Mouse (Mus musculus): ENCODE results near the gene Rgs7. TPM values are rescaled to one million over a fixed set of nuclear protein-coding genes. Genes with fewer than 3 reads are reported as not detected.

Rgs7 gene
- polyA plus RNA-seq, 1 experiment from 2014 or later = 0.35 TPM

GRCm38 (mm10) chr1:175108270-175108860, 383.9 kb downstream of the Rgs7 start:
- Histone ChIP-seq H3K27ac (no peak overlapping the region), H3K9me3 (no peaks in the 10 kb centered on the region)
- 66% methylated on average over 1 of the region's 1 CpGs for WGBS

GRCm38 (mm10) chr1:175106315-175106714, 386.0 kb downstream of the Rgs7 start:
- Histone ChIP-seq H3K36me3 (no peaks in the 10 kb centered on the region), H3K27me3 (no peaks in the 10 kb centered on the region), H3K4me2 (no peak overlapping the region), H3K4me1 (no peaks in the 10 kb centered on the region), H3K4me3 (no peak overlapping the region), H3K9me3 (no peaks in the 10 kb centered on the region), H3K27ac (no peak overlapping the region), H3K9ac (no peak overlapping the region)
- 0% methylated on average over 1 of the region's 1 CpGs for WGBS
- no peak for ATAC-seq (ENCODE audit: borderline replicate concordance, extremely low read depth, low FRiP score, low TSS enrichment)

More at GRCm38 (mm10) chr1:175108270-175108860, 383.9 kb downstream of the Rgs7 start:
- no peak for ATAC-seq (ENCODE audit: borderline replicate concordance, extremely low read depth, low FRiP score, low TSS enrichment)
- H3K4me2 ChIP-seq = no peak overlapping the region
- H3K36me3 ChIP-seq = no peaks in the 10 kb centered on the region
- no peaks in the 10 kb centered on the region for H3K4me1 ChIP-seq
- H3K9ac ChIP-seq = no peak overlapping the region
- no peak overlapping the region for H3K4me3 ChIP-seq
- no peaks in the 10 kb centered on the region for H3K27me3 ChIP-seq

- H3K4me1 ChIP-seq = no peaks in the 10 kb centered on the region
- H3K4me2 ChIP-seq = no peak overlapping the region
- H3K36me3 ChIP-seq = no peaks in the 10 kb centered on the region
- no peak overlapping the region for H3K4me3 ChIP-seq
- ATAC-seq (ENCODE audit: borderline replicate concordance, extremely low read depth, low FRiP score, low TSS enrichment) = no peak
- no peaks in the 10 kb centered on the region for H3K9me3 ChIP-seq
- no peak overlapping the region for H3K27ac ChIP-seq
- 78% methylated on average over 5 of the region's 5 CpGs for WGBS
- no peak overlapping the region for H3K9ac ChIP-seq
- no peaks in the 10 kb centered on the region for H3K27me3 ChIP-seq
Observed at GRCm38 (mm10) chr1:175105426-175105825, 386.9 kb downstream of the Rgs7 start.

- Histone ChIP-seq H3K9ac (no peak overlapping the region), H3K27ac (no peak overlapping the region), H3K36me3 (no peaks in the 10 kb centered on the region), H3K9me3 (no peaks in the 10 kb centered on the region), H3K27me3 (no peaks in the 10 kb centered on the region), H3K4me1 (no peaks in the 10 kb centered on the region), H3K4me3 (no peak overlapping the region), H3K4me2 (no peak overlapping the region)
- ATAC-seq (ENCODE audit: borderline replicate concordance, extremely low read depth, low FRiP score, low TSS enrichment) = no peak
- WGBS = 43% methylated on average over 3 of the region's 3 CpGs
Observed at GRCm38 (mm10) chr1:175097014-175097413, 395.3 kb downstream of the Rgs7 start.

GRCm38 (mm10) chr1:175082104-175082503, 410.2 kb downstream of the Rgs7 start:
- H3K27ac ChIP-seq = no peak overlapping the region
- no peaks in the 10 kb centered on the region for H3K4me1 ChIP-seq
- no peaks in the 10 kb centered on the region for H3K36me3 ChIP-seq
- 69% methylated on average over 1 of the region's 1 CpGs for WGBS
- H3K4me3 ChIP-seq = no peak overlapping the region
- H3K9me3 ChIP-seq = no peaks in the 10 kb centered on the region
- H3K4me2 ChIP-seq = no peak overlapping the region
- no peaks in the 10 kb centered on the region for H3K27me3 ChIP-seq
- H3K9ac ChIP-seq = no peak overlapping the region
- ATAC-seq (ENCODE audit: borderline replicate concordance, extremely low read depth, low FRiP score, low TSS enrichment) = no peak

GRCm38 (mm10) chr1:175079819-175080608, 412.3 kb downstream of the Rgs7 start:
- no peak overlapping the region for H3K9ac ChIP-seq
- H3K9me3 ChIP-seq = no peaks in the 10 kb centered on the region
- no peaks in the 10 kb centered on the region for H3K27me3 ChIP-seq
- no peaks in the 10 kb centered on the region for H3K36me3 ChIP-seq
- H3K27ac ChIP-seq = no peak overlapping the region
- 73% methylated on average over 4 of the region's 4 CpGs for WGBS
- H3K4me1 ChIP-seq = no peaks in the 10 kb centered on the region
- no peak overlapping the region for H3K4me3 ChIP-seq
- no peak for ATAC-seq (ENCODE audit: borderline replicate concordance, extremely low read depth, low FRiP score, low TSS enrichment)
- no peak overlapping the region for H3K4me2 ChIP-seq

- no peak overlapping the region for H3K27ac ChIP-seq
- no peak overlapping the region for H3K4me2 ChIP-seq
- H3K9me3 ChIP-seq = no peaks in the 10 kb centered on the region
- 76% methylated on average over 1 of the region's 1 CpGs for WGBS
- no peaks in the 10 kb centered on the region for H3K36me3 ChIP-seq
- no peaks in the 10 kb centered on the region for H3K4me1 ChIP-seq
- H3K4me3 ChIP-seq = no peak overlapping the region
- ATAC-seq (ENCODE audit: borderline replicate concordance, extremely low read depth, low FRiP score, low TSS enrichment) = no peak
- no peak overlapping the region for H3K9ac ChIP-seq
- H3K27me3 ChIP-seq = no peaks in the 10 kb centered on the region
Observed at GRCm38 (mm10) chr1:175073500-175074232, 418.6 kb downstream of the Rgs7 start.

- Histone ChIP-seq H3K9me3 (no peaks in the 10 kb centered on the region), H3K27ac (no peak overlapping the region), H3K36me3 (no peaks in the 10 kb centered on the region), H3K4me3 (no peak overlapping the region), H3K27me3 (no peaks in the 10 kb centered on the region), H3K4me1 (no peaks in the 10 kb centered on the region), H3K4me2 (no peak overlapping the region), H3K9ac (no peak overlapping the region)
- ATAC-seq (ENCODE audit: borderline replicate concordance, extremely low read depth, low FRiP score, low TSS enrichment) = no peak
- WGBS = 82% methylated on average over 4 of the region's 4 CpGs
Observed at GRCm38 (mm10) chr1:175069758-175070290, 422.5 kb downstream of the Rgs7 start.

- Histone ChIP-seq H3K4me3 (no peak overlapping the region), H3K27ac (no peak overlapping the region), H3K4me2 (no peak overlapping the region), H3K4me1 (no peaks in the 10 kb centered on the region), H3K9ac (no peak overlapping the region), H3K36me3 (no peaks in the 10 kb centered on the region), H3K9me3 (no peaks in the 10 kb centered on the region), H3K27me3 (no peaks in the 10 kb centered on the region)
- 77% methylated on average over 6 of the region's 6 CpGs for WGBS
- no peak for ATAC-seq (ENCODE audit: borderline replicate concordance, extremely low read depth, low FRiP score, low TSS enrichment)
Observed at GRCm38 (mm10) chr1:175049121-175049520, 443.2 kb downstream of the Rgs7 start.

- H3K27me3 ChIP-seq = no peaks in the 10 kb centered on the region
- H3K9me3 ChIP-seq = no peaks in the 10 kb centered on the region
- no peak overlapping the region for H3K4me2 ChIP-seq
- H3K4me1 ChIP-seq = no peaks in the 10 kb centered on the region
- no peak overlapping the region for H3K27ac ChIP-seq
- ATAC-seq (ENCODE audit: borderline replicate concordance, extremely low read depth, low FRiP score, low TSS enrichment) = no peak
- 45% methylated on average over 4 of the region's 4 CpGs for WGBS
- H3K36me3 ChIP-seq = no peaks in the 10 kb centered on the region
- H3K9ac ChIP-seq = no peak overlapping the region
- no peak overlapping the region for H3K4me3 ChIP-seq
Observed at GRCm38 (mm10) chr1:175041167-175041817, 451.0 kb downstream of the Rgs7 start.

- Histone ChIP-seq H3K4me2 (no peak overlapping the region), H3K27ac (no peak overlapping the region), H3K27me3 (no peaks in the 10 kb centered on the region), H3K4me3 (no peak overlapping the region), H3K4me1 (no peaks in the 10 kb centered on the region), H3K9ac (no peak overlapping the region), H3K9me3 (no peaks in the 10 kb centered on the region), H3K36me3 (no peaks in the 10 kb centered on the region)
- no peak for ATAC-seq (ENCODE audit: borderline replicate concordance, extremely low read depth, low FRiP score, low TSS enrichment)
- 85% methylated on average over 4 of the region's 4 CpGs for WGBS
Observed at GRCm38 (mm10) chr1:175040038-175040437, 452.3 kb downstream of the Rgs7 start.

All from lung, embryonic 15.5 days (tissue).